Mouse (Mus musculus) E14TG2a.4 (cell line): Measurements from ENCODE around the gene A930033H14Rik.

Source experiments
- CTCF ChIP-seq: conservative IDR thresholded peaks from 2 replicates; pipeline ENCODE4 v1.5.1; 2014; ENCODE audit warnings: low read length
- POU5F1 ChIP-seq: IDR thresholded peaks from 2 replicates; pipeline ENCODE4 v1.6.1; 2014; ENCODE audit warnings: low read length, borderline replicate concordance

DNA sequence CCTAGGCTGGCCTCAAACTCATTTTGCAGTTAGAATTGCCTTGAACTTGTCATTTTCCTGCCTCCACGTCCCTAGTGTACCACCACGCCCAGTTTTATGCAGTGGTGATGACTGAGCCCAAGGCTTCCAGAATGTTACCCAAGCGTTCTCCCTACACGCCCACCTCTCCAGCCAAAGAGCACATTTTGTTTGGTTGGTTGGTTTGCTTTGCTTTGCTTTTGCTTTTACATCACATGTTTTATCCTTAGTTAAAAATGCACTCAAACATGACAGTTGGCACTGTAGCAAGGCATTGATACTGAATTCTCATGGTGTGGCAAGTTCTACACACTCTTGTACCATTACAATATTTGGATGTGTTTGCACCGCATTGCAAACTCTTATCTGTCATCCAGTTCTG is 49.7 kb downstream of the A930033H14Rik start:
- no peak for TF ChIP-seq CTCF
- TF ChIP-seq POU5F1: no peak
